Mouse (Mus musculus) CD4-positive, CD25-positive, alpha-beta regulatory T cell, adult 2 months (primary cell): ENCODE data around the gene Msrb1.
"Not testable (repeated sequence)": the region's sequence is repeated elsewhere in the genome, so short reads cannot be mapped to it uniquely, and the experiment has no call there.

Source experiments
- DNase-seq: peaks from one replicate; pipeline ENCODE4 v3.0.0-alpha.2; 2012; ENCODE audit warnings: low read depth, low spot score

Gene Msrb1

GRCm38 (mm10) chr17:24736330-24737051 is at the start of gene Msrb1:
Msrb1 (plus strand) TSS chr17:24736642.
- peak; percentile 96 for DNase-seq

- peak; percentile 79 for DNase-seq
Measured at GRCm38 (mm10) chr17:24687146-24687595, 49.3 kb upstream of the Msrb1 start.

GRCm38 (mm10) chr17:24687599-24687998 is 48.8 kb upstream of the Msrb1 start:
- DNase-seq, result no peak

- DNase-seq, result peak; percentile 40
Measured at GRCm38 (mm10) chr17:24689251-24690081, 47.0 kb upstream of the Msrb1 start, which contains the start of gene Syngr3. Syngr3 (minus strand) TSS chr17:24689955.

- DNase-seq, result no peak
Measured at GRCm38 (mm10) chr17:24692385-24692784, 44.1 kb upstream of the Msrb1 start.

- no peak for DNase-seq
Measured at GRCm38 (mm10) chr17:24695326-24696010, 41.0 kb upstream of the Msrb1 start.

GRCm38 (mm10) chr17:24696011-24696697 is 40.3 kb upstream of the Msrb1 start, which contains the start of the genes Gfer and Noxo1:
Gfer (minus strand) TSS chr17:24696156.
Noxo1 (plus strand) TSS chr17:24696234.
- peak; percentile 93 for DNase-seq

GRCm38 (mm10) chr17:24697985-24698384 is 38.5 kb upstream of the Msrb1 start:
- no peak for DNase-seq

- DNase-seq, result no peak
Measured at GRCm38 (mm10) chr17:24698715-24699114, 37.7 kb upstream of the Msrb1 start.

GRCm38 (mm10) chr17:24699473-24699872 is 37.0 kb upstream of the Msrb1 start:
- DNase-seq, result no peak

GRCm38 (mm10) chr17:24701251-24701650 is 35.2 kb upstream of the Msrb1 start:
- DNase-seq, result no peak

GRCm38 (mm10) chr17:24705821-24706220 is 30.6 kb upstream of the Msrb1 start:
- no peak for DNase-seq

- DNase-seq, result peak; percentile 95
Measured at GRCm38 (mm10) chr17:24706982-24707800, 29.3 kb upstream of the Msrb1 start, which contains the start of gene Tbl3. Tbl3 (minus strand) TSS chr17:24707660.

GRCm38 (mm10) chr17:24707801-24708425 is 28.5 kb upstream of the Msrb1 start:
- peak; percentile 54 for DNase-seq

GRCm38 (mm10) chr17:24708646-24709045 is 27.8 kb upstream of the Msrb1 start:
- DNase-seq, result peak; percentile 78

- DNase-seq, result no peak
Measured at GRCm38 (mm10) chr17:24715556-24715955, 20.9 kb upstream of the Msrb1 start.

- DNase-seq, result no peak
Measured at GRCm38 (mm10) chr17:24716166-24716682, 20.2 kb upstream of the Msrb1 start.

- no peak for DNase-seq
Measured at GRCm38 (mm10) chr17:24717943-24718342, 18.5 kb upstream of the Msrb1 start, which contains the start of the genes Rnf151 and Rps2. Rnf151 (minus strand) TSS chr17:24718063. Rps2 (plus strand) TSS chr17:24718116.

GRCm38 (mm10) chr17:24718938-24719337 is 17.5 kb upstream of the Msrb1 start:
- not testable (repeated sequence) for DNase-seq
